In the genomic region with DNA sequence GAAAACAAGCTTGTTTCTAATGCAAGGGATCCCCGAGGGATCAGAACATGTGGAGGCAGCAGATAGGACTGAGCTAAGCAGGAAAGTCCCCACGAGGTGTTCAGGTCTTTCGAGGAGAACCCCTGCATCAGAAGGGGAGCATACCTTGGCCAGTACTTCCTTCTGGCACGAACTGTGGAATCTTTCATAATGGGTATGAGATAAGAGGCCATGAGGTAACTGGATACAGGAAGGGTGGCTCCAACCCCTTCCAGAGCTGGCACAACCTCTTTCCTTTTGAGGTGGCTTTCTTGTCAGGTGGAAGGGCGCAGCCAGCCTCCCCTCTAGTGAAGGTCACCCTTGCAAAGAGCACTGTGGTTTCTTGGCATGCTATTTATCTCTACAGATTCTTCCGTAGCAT, we compare ENCODE assay signal across 26 mouse cellular contexts. TPM values are rescaled to one million over a fixed set of nuclear protein-coding genes. Genes with fewer than 3 reads are reported as not detected.
DNase-seq lines count a peak whose midpoint lies in the region; ATAC-seq and TF ChIP-seq lines count a peak whose summit lies in the region.
"Had no signal": no experiment of that assay in that cellular context is flagged by ENCODE, and none has a peak within 500 bp of the region (broad histone marks: within the 10 kb centered on the region; RNA-seq: fewer than 3 reads in every experiment).

No protein-coding gene starts in this region.

- DNase-seq in heart, adult 9 months (ENCODE audit: low spot score in 2 of 2), result peak; percentile 4 to 29
- no peak for DNase-seq in heart, embryonic 10.5 days (ENCODE audit: low spot score)
- DNase-seq in lung, postnatal 36 days, result peak; percentile 28
- no peak for DNase-seq in lung, postnatal 4 days
- no peak for DNase-seq in stomach, postnatal 0 days (ENCODE audit: low spot score)
- DNase-seq in frontal cortex, postnatal 36 days (ENCODE audit: low spot score in 2 of 2), result no peak
- DNase-seq: adrenal gland, postnatal 10 days; B cell, adult 2 months; cerebellum, adult 11 months; cerebellum, adult 9-10 months; cerebellum, postnatal 25 days; gastrocnemius, adult 2 months; gastrocnemius, postnatal 25 days; heart, adult 2 months; heart, postnatal 36 days had no signal

- no peaks in the 10 kb centered on the region for H3K36me3 ChIP-seq in heart, embryonic 10.5 days
- no peaks in the 10 kb centered on the region for H3K36me3 ChIP-seq in stomach, postnatal 0 days (ENCODE audit: control insufficient read depth, insufficient read depth, low read length)
- no peaks in the 10 kb centered on the region for H3K36me3 ChIP-seq in liver, embryonic 12.5 days
- H3K36me3 ChIP-seq: embryonic facial prominence, embryonic 12.5 days; forebrain, embryonic 15.5 days; G1E; heart, embryonic 15.5 days; hindbrain, embryonic 12.5 days had no signal

- H3K4me3 ChIP-seq in heart, embryonic 10.5 days, result no peak overlapping the region
- H3K4me3 ChIP-seq in stomach, postnatal 0 days (ENCODE audit: low read depth, low read length), result no peak overlapping the region
- H3K4me3 ChIP-seq in liver, embryonic 12.5 days, result no peak overlapping the region
- H3K4me3 ChIP-seq: embryonic facial prominence, embryonic 12.5 days; forebrain, embryonic 15.5 days; gastrocnemius, adult 2 months; heart, adult 2 months; heart, embryonic 15.5 days; hindbrain, embryonic 12.5 days had no signal

- no peaks in the 10 kb centered on the region for H3K9me3 ChIP-seq in heart, embryonic 10.5 days
- H3K9me3 ChIP-seq in stomach, postnatal 0 days (ENCODE audit: control insufficient read depth, low read length), result no peaks in the 10 kb centered on the region
- no peaks in the 10 kb centered on the region for H3K9me3 ChIP-seq in liver, embryonic 12.5 days (replicated peaks)
- H3K9me3 ChIP-seq: embryonic facial prominence, embryonic 12.5 days; forebrain, embryonic 15.5 days; G1E; heart, embryonic 15.5 days; hindbrain, embryonic 12.5 days had no signal

- 70% methylated on average over 6 of the region's 6 CpGs for WGBS in heart, embryonic 10.5 days
- 73% methylated on average over 6 of the region's 6 CpGs for WGBS in stomach, postnatal 0 days
- 49% methylated on average over 6 of the region's 6 CpGs for WGBS in liver, embryonic 12.5 days (ENCODE audit: insufficient replicate concordance)

- H3K27me3 ChIP-seq in heart, embryonic 10.5 days (ENCODE audit: insufficient read depth, poor library complexity, severe bottlenecking), result peaks cover 4% of the 10 kb centered on the region; the same call in 1 of the 2 replicates
- no peaks in the 10 kb centered on the region for H3K27me3 ChIP-seq in stomach, postnatal 0 days (ENCODE audit: control insufficient read depth, insufficient read depth, low read length)
- H3K27me3 ChIP-seq in liver, embryonic 12.5 days (replicated peaks), result peaks cover 8% of the 10 kb centered on the region
- H3K27me3 ChIP-seq: embryonic facial prominence, embryonic 12.5 days; forebrain, embryonic 15.5 days; heart, embryonic 15.5 days had no signal

- no peak overlapping the region for H3K27ac ChIP-seq in heart, embryonic 10.5 days
- H3K27ac ChIP-seq in stomach, postnatal 0 days (replicated peaks), result no peak overlapping the region
- no peak overlapping the region for H3K27ac ChIP-seq in liver, embryonic 12.5 days
- H3K27ac ChIP-seq: embryonic facial prominence, embryonic 12.5 days; forebrain, embryonic 15.5 days; gastrocnemius, adult 2 months; heart, adult 2 months; heart, embryonic 15.5 days; hindbrain, embryonic 12.5 days had no signal

- H3K4me2 ChIP-seq in stomach, postnatal 0 days (replicated peaks; ENCODE audit: low read depth), result no peak overlapping the region
- H3K4me2 ChIP-seq in liver, embryonic 12.5 days, result no peak overlapping the region
- H3K4me2 ChIP-seq: embryonic facial prominence, embryonic 12.5 days; forebrain, embryonic 15.5 days; heart, embryonic 15.5 days; hindbrain, embryonic 12.5 days had no signal

- TF ChIP-seq EP300 in stomach, postnatal 0 days (optimal IDR thresholded peaks at IDR 0.05), result no peak

- no peaks in the 10 kb centered on the region for H3K4me1 ChIP-seq in heart, embryonic 10.5 days
- H3K4me1 ChIP-seq in stomach, postnatal 0 days (replicated peaks; ENCODE audit: control insufficient read depth, insufficient read depth), result no peaks in the 10 kb centered on the region
- H3K4me1 ChIP-seq in liver, embryonic 12.5 days, result no peaks in the 10 kb centered on the region
- H3K4me1 ChIP-seq: embryonic facial prominence, embryonic 12.5 days; heart, embryonic 15.5 days had no signal

- H3K9ac ChIP-seq in stomach, postnatal 0 days (ENCODE audit: low read length), result no peak overlapping the region
- no peak overlapping the region for H3K9ac ChIP-seq in liver, embryonic 12.5 days
- H3K9ac ChIP-seq: embryonic facial prominence, embryonic 12.5 days; forebrain, embryonic 15.5 days; heart, embryonic 15.5 days; hindbrain, embryonic 12.5 days had no signal

- TF ChIP-seq CTCF in stomach, postnatal 0 days (IDR thresholded peaks at IDR 0.05; ENCODE audit: low read depth), result no peak

- peak; percentile 22 to 32; a peak in 1 of 4 replicates for ATAC-seq in hematopoietic stem cell, adult 5-6 weeks (replicated peaks in 1 of 2; ENCODE audit: insufficient read depth in 1 of 2, low FRiP score in 2 of 2, low TSS enrichment in 1 of 2, low read depth in 1 of 2, poor library complexity in 2 of 2, severe bottlenecking in 2 of 2)
- ATAC-seq in stomach, postnatal 0 days (ENCODE audit: low FRiP score, low TSS enrichment), result peak; percentile 45; the same call in 1 of the 2 replicates
- no peak for ATAC-seq in liver, embryonic 12.5 days
- ATAC-seq: CD4-positive, CD25-positive, alpha-beta regulatory T cell, adult 4 months; forebrain, embryonic 15.5 days; hindbrain, embryonic 16.5 days; inflammation-experienced regulatory T-cells, adult 6 months had no signal

RNA-seq across cellular contexts. Expression of gene Gm3448, which starts 55.5 kb away (rescaled TPM):
- 2.7 and 3.2 TPM in 2 replicates for polyA plus RNA-seq in heart, embryonic 10.5 days (2016; fragmentation: Nextera tagmentation; extraction: Ambion mirVana)
- total RNA-seq in hematopoietic stem cell, adult 5-6 weeks (2017), result 11.6 and 21.5 TPM in 2 replicates
- polyA plus RNA-seq in stomach, postnatal 0 days (2015; fragmentation: Nextera tagmentation; extraction: Ambion mirVana), result 2.9 and 3.9 TPM in 2 replicates
- polyA plus RNA-seq in liver, embryonic 12.5 days (2016; fragmentation: Nextera tagmentation; extraction: Ambion mirVana), result 4.1 and 5.0 TPM in 2 replicates

RNA-seq across cellular contexts. Expression of gene Tcte3, which starts 55.6 kb away (rescaled TPM):
- 0.60 and 0.83 TPM in 2 replicates for polyA plus RNA-seq in heart, embryonic 10.5 days (2016; fragmentation: Nextera tagmentation; extraction: Ambion mirVana)
- total RNA-seq in hematopoietic stem cell, adult 5-6 weeks (2017), result not detected in 2 replicates
- polyA plus RNA-seq in stomach, postnatal 0 days (2015; fragmentation: Nextera tagmentation; extraction: Ambion mirVana), result 0.79 and 1.3 TPM in 2 replicates
- 3.1 and 3.5 TPM in 2 replicates for polyA plus RNA-seq in liver, embryonic 12.5 days (2016; fragmentation: Nextera tagmentation; extraction: Ambion mirVana)
- total RNA-seq: gastrocnemius, adult 2 months; gastrocnemius, postnatal 25 days; heart, postnatal 36 days had no signal
- polyA plus RNA-seq: embryonic facial prominence, embryonic 12.5 days; forebrain, embryonic 11.5 days; forebrain, embryonic 15.5 days; heart, adult 2 months; hindbrain, embryonic 12.5 days had no signal

RNA-seq across cellular contexts. Expression of gene Ermard, which starts 55.8 kb away (rescaled TPM):
- 67.6 and 80.2 TPM in 2 replicates for polyA plus RNA-seq in heart, embryonic 10.5 days (2016; fragmentation: Nextera tagmentation; extraction: Ambion mirVana)
- total RNA-seq in hematopoietic stem cell, adult 5-6 weeks (2017), result 40.0 and 52.3 TPM in 2 replicates
- polyA plus RNA-seq in stomach, postnatal 0 days (2015; fragmentation: Nextera tagmentation; extraction: Ambion mirVana), result 33.3 and 36.2 TPM in 2 replicates
- 48.1 and 48.2 TPM in 2 replicates for polyA plus RNA-seq in liver, embryonic 12.5 days (2016; fragmentation: Nextera tagmentation; extraction: Ambion mirVana)

Comparison
In these comparisons a context has a peak if more than half of its experiments do, and no peak if none do; other contexts are left out.
1. DNase-seq: peak in heart, adult 9 months (2 of 2) and lung, postnatal 36 days (single experiment); none in heart, embryonic 10.5 days (single experiment), lung, postnatal 4 days (0 of 2), stomach, postnatal 0 days (single experiment) and frontal cortex, postnatal 36 days (0 of 2).